Mouse (Mus musculus): ENCODE results near the gene Arfgef2.

Arfgef2 gene

DNA sequence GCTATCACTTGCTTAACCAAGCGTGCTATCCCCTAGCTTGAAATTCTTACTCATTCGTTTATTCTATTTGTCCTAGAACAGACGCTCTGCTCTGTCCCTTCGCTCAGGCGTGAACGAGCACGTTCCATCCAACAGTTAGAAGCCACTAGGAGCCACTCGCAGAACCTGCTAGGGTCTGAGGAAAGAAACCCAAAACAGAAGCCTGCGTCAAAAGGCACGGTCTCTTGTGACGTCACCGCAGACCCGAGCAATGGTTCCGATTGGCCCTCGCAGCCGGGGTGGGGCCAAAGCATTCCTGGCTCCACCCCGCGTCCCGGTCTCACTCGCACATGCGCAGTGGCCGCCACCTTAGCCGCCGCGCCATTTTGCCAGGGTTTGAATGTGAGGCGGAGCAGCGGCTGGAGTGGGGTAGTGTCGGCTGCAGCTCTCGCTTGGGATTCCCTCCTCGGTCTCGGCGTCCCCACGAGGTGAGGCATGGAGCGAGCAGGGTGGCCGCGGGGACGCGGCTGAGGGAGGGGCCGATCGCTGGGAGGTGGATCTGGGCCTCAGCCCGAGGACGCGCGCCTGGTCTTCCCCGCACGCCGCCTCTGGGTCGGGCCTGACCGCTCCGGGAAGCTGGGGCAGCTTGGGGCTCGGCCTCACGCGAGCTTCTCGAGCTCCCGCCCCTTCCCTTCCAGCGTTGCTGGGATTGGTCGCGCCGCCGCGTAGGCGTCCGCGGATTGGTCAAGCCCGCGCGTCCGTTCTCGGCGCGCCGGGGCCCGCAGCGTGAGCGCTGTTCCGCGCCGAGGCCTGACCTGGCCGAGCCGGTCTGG is 100.5 kb downstream of the Arfgef2 start, which contains the start of gene Cse1l:
Cse1l (plus strand) TSS at position 330 of the 812 bp plus-strand sequence.
- DNase-seq (ENCODE audit: low spot score in 2 of 2) = peak; percentile 97 to 99

- DNase-seq (ENCODE audit: low spot score in 2 of 2) = no peak
Measured at GRCm38 (mm10) chr2:166906523-166907182, 101.3 kb downstream of the Arfgef2 start.

DNA sequence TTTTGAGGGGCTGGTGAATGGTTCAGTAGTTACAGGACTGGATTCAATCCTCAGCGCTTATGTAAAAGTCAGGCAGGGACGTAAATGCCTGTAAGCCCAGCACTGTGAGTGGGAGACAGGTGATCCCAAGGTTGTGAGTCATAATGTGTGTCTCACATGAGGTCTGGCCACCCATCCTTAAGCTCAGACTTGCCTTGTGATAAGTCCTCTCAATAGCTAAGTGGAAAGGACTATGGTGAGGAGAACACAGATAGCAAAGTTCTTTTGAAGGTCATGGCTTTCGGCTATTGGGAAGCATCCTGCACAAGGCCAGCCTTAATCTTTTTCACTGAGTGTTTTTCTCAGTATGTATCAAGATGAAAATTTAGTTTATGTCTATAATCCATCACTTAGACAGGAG is 104.3 kb downstream of the Arfgef2 start:
- DNase-seq (ENCODE audit: low spot score in 2 of 2) = no peak

- no peak for DNase-seq (ENCODE audit: low spot score in 2 of 2)
Measured at GRCm38 (mm10) chr2:166910536-166910935, 105.1 kb downstream of the Arfgef2 start.

GRCm38 (mm10) chr2:166923971-166924370 is 118.6 kb downstream of the Arfgef2 start:
- DNase-seq (ENCODE audit: low spot score in 2 of 2) = no peak

GRCm38 (mm10) chr2:166933943-166934342 is 128.6 kb downstream of the Arfgef2 start:
- no peak for DNase-seq (ENCODE audit: low spot score in 2 of 2)

- no peak for DNase-seq (ENCODE audit: low spot score in 2 of 2)
Measured at GRCm38 (mm10) chr2:166934416-166934815, 129.0 kb downstream of the Arfgef2 start.

- DNase-seq (ENCODE audit: low spot score in 2 of 2) = no peak
Measured at GRCm38 (mm10) chr2:166935582-166935981, 130.2 kb downstream of the Arfgef2 start.

- DNase-seq (ENCODE audit: low spot score in 2 of 2) = no peak
Measured at GRCm38 (mm10) chr2:166936166-166936565, 130.8 kb downstream of the Arfgef2 start.

DNA sequence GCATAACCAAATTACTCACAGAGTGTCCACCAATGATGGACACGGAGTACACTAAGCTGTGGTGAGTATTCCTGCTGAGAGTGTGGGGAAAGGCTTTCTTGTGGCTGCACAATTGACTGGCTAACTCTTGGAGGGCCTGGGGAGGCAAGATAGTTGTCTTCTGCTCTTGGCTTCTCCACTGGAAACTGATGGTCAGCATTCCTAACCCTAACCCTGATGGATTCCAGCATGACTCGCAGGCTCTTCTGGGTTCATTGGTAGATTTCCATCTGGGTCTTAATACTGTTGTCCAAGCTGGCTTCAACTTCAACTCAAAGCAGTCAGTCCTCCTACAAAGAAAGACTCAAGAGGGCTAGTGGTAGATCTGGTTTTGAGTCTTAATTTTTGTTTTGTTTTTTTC is 137.8 kb downstream of the Arfgef2 start:
- DNase-seq (ENCODE audit: low spot score in 2 of 2) = no peak

DNA sequence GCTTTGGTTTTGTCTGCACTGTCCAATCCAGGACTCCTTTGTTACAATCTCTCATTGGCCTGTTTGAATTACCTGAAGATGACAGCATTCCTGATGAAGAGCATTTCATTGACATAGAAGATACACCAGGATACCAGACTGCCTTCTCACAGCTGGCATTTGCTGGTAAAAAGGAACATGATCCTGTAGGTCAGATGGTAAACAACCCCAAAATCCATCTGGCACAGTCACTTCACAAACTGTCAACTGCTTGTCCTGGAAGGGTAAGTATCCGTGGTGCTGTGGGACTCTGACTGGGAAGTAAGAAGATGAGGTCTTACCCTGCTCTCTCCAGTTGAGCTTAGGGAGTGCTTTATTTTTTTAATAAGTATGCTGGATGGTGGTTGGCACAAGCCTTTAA is 139.0 kb downstream of the Arfgef2 start:
- no peak for DNase-seq (ENCODE audit: low spot score in 2 of 2)

GRCm38 (mm10) chr2:166945456-166945855 is 140.1 kb downstream of the Arfgef2 start:
- peak in 1 of 2 experiments; percentile 12 for DNase-seq (ENCODE audit: low spot score in 2 of 2)
